Mouse (Mus musculus) forebrain, embryonic 14.5 days (tissue): ENCODE measurements around the gene Zfp36l1. TPM values are rescaled to one million over a fixed set of nuclear protein-coding genes. Genes with fewer than 3 reads are reported as not detected.
"Not testable (repeated sequence)": the region's sequence is repeated elsewhere in the genome, so short reads cannot be mapped to it uniquely, and the experiment has no call there.

ENCODE experiments used
- ATAC-seq: fragments of 200-750 bp; cut with Nextera tagmentation; 2 replicates; pipeline ENCODE4 v1.8.0; 2017; ENCODE audit warnings: mild to moderate bottlenecking, moderate library complexity
- DNase-seq: peaks from one replicate; pipeline ENCODE4 v3.0.0-alpha.2; 2015; ENCODE audit warnings: low spot score
- H3K27ac ChIP-seq: fragments of 300-500 bp; sonication (generic); 2 replicates; pipeline ENCODE4 v1.5.1; 2014; ENCODE audit warnings: low read depth, mild to moderate bottlenecking, control low read depth, low read length, moderate library complexity
- H3K27me3 ChIP-seq: fragments of 300-500 bp; sonication (generic); replicated peaks from 2 replicates; pipeline ENCODE4 v1.6.1; 2014; ENCODE audit warnings: low read length, control low read depth, mixed read lengths; ENCODE audit not compliant: control insufficient read depth, insufficient read depth
- H3K36me3 ChIP-seq: fragments of 300-500 bp; sonication (generic); 2 replicates; pipeline ENCODE4 v1.6.1; 2014; ENCODE audit warnings: low read length, control low read depth; ENCODE audit not compliant: control insufficient read depth, insufficient read depth
- H3K4me1 ChIP-seq: fragments of 300-500 bp; sonication (generic); 2 replicates; pipeline ENCODE4 v1.6.1; 2014; ENCODE audit warnings: antibody characterized with exemption, low read length, control low read depth; ENCODE audit not compliant: control insufficient read depth, insufficient read depth
- H3K4me2 ChIP-seq: fragments of 300-500 bp; sonication (generic); 2 replicates; pipeline ENCODE4 v1.6.1; 2014; ENCODE audit warnings: mild to moderate bottlenecking, control low read depth, low read length
- H3K4me3 ChIP-seq: fragments of 300-500 bp; sonication (generic); 2 replicates; pipeline ENCODE4 v1.5.1; 2014; ENCODE audit warnings: low read depth, low read length, control low read depth
- H3K9ac ChIP-seq: fragments of 300-500 bp; sonication (generic); 2 replicates; pipeline ENCODE4 v1.6.1; 2014; ENCODE audit warnings: mild to moderate bottlenecking, low read length, control low read depth, moderate library complexity
- H3K9me3 ChIP-seq: fragments of 300-500 bp; sonication (generic); replicated peaks from 2 replicates; pipeline ENCODE4 v1.6.1; 2016; ENCODE audit warnings: low read length, control low read depth, mixed read lengths; ENCODE audit not compliant: control insufficient read depth
- WGBS: fragments of 180-500 bp; shearing (Covaris S2); extraction: QIAGEN DNeasy Blood & Tissue Kit; methylation state at CpG from one replicate; pipeline ENCODE4 v1.1.7; 2014; 5-methylcytosine and 5-hydroxymethylcytosine counted together
- polyA plus RNA-seq: library from polyadenylated mRNA; unstranded; fragments of >200 nt; fragmentation: Nextera tagmentation; extraction: Ambion mirVana; gene quantifications from 2 replicates; pipeline ENCODE4 v1.2.1, GENCODE M21; 2014

Zfp36l1 gene
- polyA plus RNA-seq, 1 experiment from 2014 or later = 45.5 TPM

DNA sequence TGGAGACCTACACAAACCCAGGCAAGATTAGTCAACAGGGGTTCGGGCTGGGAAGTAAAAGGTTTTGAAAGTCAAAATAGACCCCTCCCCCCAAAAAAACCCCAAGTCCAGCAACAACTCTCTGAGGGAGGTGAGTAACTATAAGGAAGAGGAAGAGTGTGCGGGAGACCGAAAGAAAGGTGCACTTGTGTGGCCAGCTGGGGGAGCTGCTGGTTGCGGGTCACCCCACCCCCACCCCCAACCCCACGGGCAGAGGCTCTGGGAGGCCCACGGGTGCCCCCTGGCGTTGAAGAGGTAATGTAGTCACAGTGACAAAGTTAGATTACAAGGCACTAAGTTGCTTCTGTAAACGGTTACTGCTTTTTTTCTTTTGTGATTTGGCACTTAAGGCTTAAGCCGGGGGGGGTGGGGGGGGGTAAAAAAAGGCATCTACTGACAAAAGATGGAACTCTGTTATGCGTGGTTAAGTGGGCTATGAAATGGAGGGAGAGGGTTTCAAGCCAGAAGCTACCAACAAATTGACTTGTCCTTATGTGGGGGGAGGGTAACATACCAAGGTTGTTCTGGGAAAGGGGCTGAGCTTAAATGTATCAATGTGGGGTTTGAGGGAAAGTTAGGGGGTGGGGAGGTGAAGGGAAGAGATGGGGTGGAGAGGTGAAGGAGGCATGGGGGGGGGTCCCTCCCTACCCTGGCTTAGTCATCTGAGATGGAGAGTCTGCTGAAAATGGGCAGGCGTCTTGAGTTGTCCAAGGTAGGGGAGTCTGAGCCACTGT is 3.7 kb downstream of the Zfp36l1 start:
- H3K36me3 ChIP-seq, H3K27me3 ChIP-seq, H3K9me3 ChIP-seq, H3K4me1 ChIP-seq: not testable (repeated sequence)
- H3K4me3 ChIP-seq = peak overlapping the region; percentile 59
- H3K4me2 ChIP-seq = peak overlapping the region; percentile 84
- H3K9ac ChIP-seq = peak overlapping the region; percentile 75
- peak; percentile 55 for ATAC-seq
- DNase-seq = peak; percentile 89
- peak overlapping the region; percentile 80; the same call in 1 of the 2 replicates for H3K27ac ChIP-seq
- under 1% methylated on average over 11 of the region's 11 CpGs for WGBS

DNA sequence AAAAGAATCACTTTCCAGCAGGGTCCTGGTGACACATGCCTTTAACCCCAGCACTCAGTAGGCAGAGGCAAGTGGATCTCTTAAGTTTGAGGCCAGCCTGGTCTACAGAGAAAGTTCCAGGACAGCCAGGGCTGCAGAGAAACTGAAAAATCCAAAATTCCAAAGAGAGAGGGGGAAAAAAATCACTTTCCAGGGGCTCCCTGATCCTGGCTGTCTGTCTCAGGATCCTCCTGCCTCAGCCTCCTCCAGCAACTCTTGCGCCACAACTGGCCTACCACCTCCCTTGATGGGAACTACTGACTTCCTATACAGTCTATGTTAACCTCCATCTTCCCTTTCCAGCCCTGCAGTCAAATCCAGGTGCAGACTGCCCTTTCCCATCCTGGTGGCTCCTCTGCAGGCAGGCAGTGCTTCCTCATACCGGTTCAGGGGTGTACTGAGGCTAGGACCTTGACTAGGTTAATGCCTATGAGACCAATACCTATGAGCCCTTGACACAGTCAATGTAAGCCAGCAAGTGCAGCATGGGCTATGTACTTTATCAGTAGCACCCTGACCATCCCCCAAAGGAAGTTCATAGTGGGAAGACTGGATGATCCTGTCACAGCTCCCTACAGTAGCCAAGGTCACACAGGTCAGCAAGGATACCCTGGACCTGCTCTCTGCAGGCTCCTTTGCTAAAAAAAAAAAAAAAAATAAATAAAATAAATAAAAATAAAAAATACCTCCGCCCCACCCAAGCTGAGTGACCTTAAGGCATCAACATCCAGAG is 5.7 kb downstream of the Zfp36l1 start:
- 91% methylated on average over 3 of the region's 3 CpGs for WGBS
- DNase-seq (no peak), ATAC-seq (no peak)
- H3K4me2 ChIP-seq = no peak overlapping the region
- H3K4me3 ChIP-seq = no peak overlapping the region
- no peaks in the 10 kb centered on the region for H3K9me3 ChIP-seq
- peaks cover 10% of the 10 kb centered on the region; the same call in 1 of the 2 replicates for H3K36me3 ChIP-seq
- H3K9ac ChIP-seq = no peak overlapping the region
- H3K4me1 ChIP-seq = no peaks in the 10 kb centered on the region
- H3K27ac ChIP-seq = no peak overlapping the region
- H3K27me3 ChIP-seq = no peaks in the 10 kb centered on the region

DNA sequence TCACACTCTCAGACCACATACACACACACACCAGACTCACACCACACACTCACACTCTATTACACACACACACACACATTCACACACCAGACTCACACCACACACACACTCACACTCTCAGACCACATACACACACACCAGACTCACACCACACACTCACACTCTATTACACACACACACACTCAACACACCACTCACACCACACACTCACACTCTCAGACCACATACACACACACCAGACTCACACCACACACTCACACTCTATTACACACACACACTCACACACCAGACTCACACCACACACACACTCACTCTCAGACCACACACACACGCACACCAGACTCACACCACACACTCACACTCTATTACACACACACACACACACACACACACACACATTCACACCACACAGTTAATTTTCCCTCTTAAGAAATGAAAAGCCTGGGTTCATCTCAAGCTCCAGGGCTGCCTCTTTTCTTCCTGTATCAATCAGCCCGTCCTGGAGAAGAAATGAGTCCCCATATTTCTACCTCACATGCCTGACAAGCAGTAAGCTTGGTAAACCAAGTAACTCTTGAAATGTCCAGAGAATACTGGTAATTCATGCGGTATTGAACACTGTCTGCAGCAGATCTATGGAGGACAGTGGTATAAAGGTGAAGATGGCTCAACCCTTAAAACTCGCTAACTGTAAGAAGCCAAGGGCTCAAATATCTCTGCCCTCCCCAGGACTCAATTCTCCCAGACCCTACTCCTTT is 6.5 kb downstream of the Zfp36l1 start:
- Histone ChIP-seq H3K27me3 (no peaks in the 10 kb centered on the region), H3K9me3 (no peaks in the 10 kb centered on the region), H3K36me3 (peaks cover 10% of the 10 kb centered on the region; the same call in 1 of the 2 replicates), H3K4me2 (no peak overlapping the region), H3K4me3 (no peak overlapping the region), H3K9ac (no peak overlapping the region), H3K27ac (no peak overlapping the region), H3K4me1 (no peaks in the 10 kb centered on the region)
- WGBS = 71% methylated on average over 4 of the region's 4 CpGs
- ATAC-seq (no peak), DNase-seq (no peak)

DNA sequence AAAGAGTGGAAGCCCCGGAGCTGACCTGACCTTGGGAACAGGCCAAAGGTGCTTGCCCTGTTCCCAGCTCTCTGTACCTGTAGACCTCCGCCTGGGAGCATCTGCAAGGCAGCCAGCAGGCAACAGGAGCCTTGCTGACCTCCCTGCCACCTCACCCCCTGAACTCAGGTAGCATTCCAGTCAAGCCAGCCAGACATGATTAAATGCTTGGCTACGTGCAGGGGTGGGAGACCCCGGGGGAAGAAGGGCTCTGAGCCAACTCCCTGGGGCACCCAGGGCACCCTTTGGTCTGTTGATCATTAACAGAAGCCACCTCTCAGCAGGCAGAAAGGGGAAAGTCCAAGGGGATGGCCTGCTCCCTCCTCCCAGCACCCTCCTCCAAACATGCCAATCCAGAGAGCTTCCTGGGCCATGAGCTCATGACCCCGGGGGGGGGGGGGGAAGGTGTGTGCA is 9.3 kb downstream of the Zfp36l1 start:
- H3K4me1 ChIP-seq = no peaks in the 10 kb centered on the region
- H3K4me2 ChIP-seq = no peak overlapping the region
- H3K27me3 ChIP-seq = no peaks in the 10 kb centered on the region
- H3K4me3 ChIP-seq = no peak overlapping the region
- no peaks in the 10 kb centered on the region for H3K36me3 ChIP-seq
- 68% methylated on average over 5 of the region's 5 CpGs for WGBS
- H3K27ac ChIP-seq = no peak overlapping the region
- no peaks in the 10 kb centered on the region for H3K9me3 ChIP-seq
- ATAC-seq = no peak
- DNase-seq = no peak
- H3K9ac ChIP-seq = no peak overlapping the region

DNA sequence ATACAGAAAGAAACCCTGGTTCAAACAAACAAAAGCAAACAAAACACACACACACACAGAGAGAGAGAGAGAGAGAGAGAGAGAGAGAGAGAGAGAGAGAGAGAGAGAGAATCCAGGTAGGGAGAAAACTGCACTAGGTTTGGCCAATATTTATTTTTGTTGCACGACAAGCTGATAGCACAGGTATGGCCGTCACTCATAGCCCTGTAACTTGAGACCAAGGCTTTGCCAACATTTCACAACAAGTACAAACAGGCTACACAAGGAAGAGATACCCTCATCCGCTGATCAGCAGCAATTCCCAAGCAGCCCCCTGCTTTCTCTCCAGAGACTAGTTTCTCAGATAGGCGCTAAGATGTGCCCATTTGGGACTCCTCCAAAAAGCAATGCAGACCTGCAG is 9.7 kb downstream of the Zfp36l1 start:
- no peak overlapping the region for H3K4me3 ChIP-seq
- H3K36me3 ChIP-seq = no peaks in the 10 kb centered on the region
- no peak overlapping the region for H3K4me2 ChIP-seq
- WGBS = 85% methylated on average over 4 of the region's 4 CpGs
- no peak overlapping the region for H3K27ac ChIP-seq
- no peaks in the 10 kb centered on the region for H3K27me3 ChIP-seq
- no peak for DNase-seq
- no peak overlapping the region for H3K9ac ChIP-seq
- no peaks in the 10 kb centered on the region for H3K4me1 ChIP-seq
- no peaks in the 10 kb centered on the region for H3K9me3 ChIP-seq
- no peak for ATAC-seq

DNA sequence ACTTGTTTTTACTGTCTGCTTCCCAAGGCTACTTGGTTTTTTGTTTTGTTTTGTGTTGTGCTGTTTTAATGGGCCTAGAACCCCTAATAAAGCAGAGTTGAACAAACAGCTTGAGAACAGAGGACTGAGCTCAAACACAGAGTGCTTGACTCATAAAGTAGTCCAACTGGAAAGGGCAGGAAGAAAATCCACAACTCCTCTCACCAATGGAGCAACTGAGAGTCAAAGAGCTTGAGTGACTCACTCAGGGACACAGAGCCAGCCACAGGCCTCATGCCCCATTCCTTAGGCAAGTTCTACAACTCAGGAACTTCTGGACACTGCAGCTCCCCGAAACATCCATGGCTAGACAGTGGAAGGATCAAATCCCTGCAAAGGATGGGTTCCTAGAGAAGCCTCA is 14.0 kb downstream of the Zfp36l1 start:
- DNase-seq (no peak), ATAC-seq (no peak)
- Histone ChIP-seq H3K4me1 (no peaks in the 10 kb centered on the region), H3K4me2 (no peak overlapping the region), H3K4me3 (no peak overlapping the region), H3K9me3 (no peaks in the 10 kb centered on the region), H3K36me3 (no peaks in the 10 kb centered on the region), H3K27ac (no peak overlapping the region), H3K9ac (no peak overlapping the region), H3K27me3 (no peaks in the 10 kb centered on the region)
- WGBS = 87% methylated on average over 1 of the region's 1 CpGs

DNA sequence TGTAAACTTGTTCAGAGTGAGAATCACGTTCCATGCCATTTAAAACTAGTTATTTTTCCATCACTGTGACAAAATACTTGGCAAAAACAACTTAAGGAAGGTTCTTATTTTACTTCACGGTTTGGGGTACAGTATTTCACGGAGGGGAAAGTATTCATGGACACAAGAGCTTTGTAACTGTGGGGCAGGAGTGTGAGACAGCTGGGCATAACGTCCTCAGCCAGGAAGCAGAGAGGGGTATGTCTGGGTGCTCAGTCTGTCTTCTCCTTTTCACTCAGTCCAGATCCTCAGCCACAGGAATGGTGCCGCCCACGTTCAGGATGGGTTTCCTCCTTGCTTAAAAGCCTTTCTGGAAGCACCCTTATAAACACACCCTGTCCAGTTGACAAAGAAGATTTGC is 16.1 kb downstream of the Zfp36l1 start:
- 85% methylated on average over 6 of the region's 6 CpGs for WGBS
- Histone ChIP-seq H3K27ac (no peak overlapping the region), H3K4me1 (no peaks in the 10 kb centered on the region), H3K4me2 (no peak overlapping the region), H3K9ac (no peak overlapping the region), H3K27me3 (no peaks in the 10 kb centered on the region), H3K36me3 (no peaks in the 10 kb centered on the region), H3K9me3 (no peaks in the 10 kb centered on the region), H3K4me3 (no peak overlapping the region)
- DNase-seq (no peak), ATAC-seq (no peak)

DNA sequence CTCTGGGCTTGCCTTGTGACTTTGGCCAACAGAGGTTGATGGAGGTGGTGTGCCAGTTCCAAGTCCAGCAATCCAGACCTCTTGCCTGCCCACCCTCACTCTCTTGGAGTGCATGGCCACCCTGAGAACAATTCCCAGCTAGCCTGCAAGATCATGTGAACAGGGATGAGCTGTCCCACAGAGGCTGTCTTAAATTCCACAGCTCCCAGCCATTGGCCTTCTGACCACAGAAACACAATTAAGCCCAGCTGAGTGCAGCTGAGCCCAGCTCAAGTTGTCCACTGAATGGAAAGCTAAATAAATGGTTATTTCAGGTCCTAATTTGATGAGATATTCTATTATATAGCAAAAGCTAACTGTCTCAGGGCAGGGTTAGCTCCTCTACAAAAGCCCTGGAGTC is 20.0 kb downstream of the Zfp36l1 start:
- H3K27me3 ChIP-seq = no peaks in the 10 kb centered on the region
- no peaks in the 10 kb centered on the region for H3K9me3 ChIP-seq
- no peak overlapping the region for H3K27ac ChIP-seq
- no peak overlapping the region for H3K4me2 ChIP-seq
- H3K4me3 ChIP-seq = no peak overlapping the region
- H3K9ac ChIP-seq = no peak overlapping the region
- no peak for DNase-seq
- no peaks in the 10 kb centered on the region for H3K4me1 ChIP-seq
- no peak for ATAC-seq
- H3K36me3 ChIP-seq = no peaks in the 10 kb centered on the region
